Mouse (Mus musculus): ENCODE measurements around the gene Mvb12a.

Mvb12a gene

DNA sequence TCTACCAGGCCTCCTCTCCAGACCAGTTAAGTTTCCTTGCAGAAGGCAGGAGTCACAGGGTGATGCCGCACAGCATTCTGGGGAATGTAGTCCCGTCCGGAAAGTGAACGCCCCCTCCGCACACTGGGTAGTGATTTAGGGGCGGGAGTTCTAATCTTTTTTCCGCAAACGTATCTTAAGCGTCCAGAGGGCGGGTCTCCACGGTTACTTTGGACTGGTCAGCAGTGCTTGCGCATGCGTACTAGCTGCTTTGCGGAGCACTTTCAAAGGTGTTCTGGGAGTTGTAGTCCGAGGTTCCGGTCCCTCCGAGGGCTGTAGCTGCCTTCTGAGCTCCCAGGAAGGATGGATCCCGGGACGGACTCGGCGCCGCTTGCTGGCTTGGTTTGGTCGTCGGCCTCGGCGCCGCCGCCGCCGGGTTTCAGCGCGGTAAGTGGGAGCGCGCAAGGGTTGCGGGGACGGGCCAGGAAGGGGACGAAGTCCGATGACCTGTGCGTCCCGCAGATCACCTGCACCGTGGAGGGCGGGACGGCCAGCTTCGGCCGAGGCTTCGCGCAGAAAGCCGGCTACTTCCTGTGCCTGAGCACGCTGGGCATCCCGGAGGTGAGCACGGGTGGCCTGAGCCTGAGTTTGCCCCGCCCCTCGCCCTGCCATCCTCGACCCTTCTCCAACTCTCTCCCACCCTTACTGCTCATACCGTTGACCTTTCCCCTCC is at the start of gene Mvb12a:
TSS of gene Mvb12a (plus strand) at position 291 of the 712 bp plus-strand sequence.
- Histone ChIP-seq H3K9me3 (ENCODE audit: low read length) (no peaks in the 10 kb centered on the region), H3K4me3 (replicated peaks; ENCODE audit: low read length) (peak within 1 kb of the TSS; percentile 97), H3K36me3 (ENCODE audit: insufficient read depth, low read length) (peaks cover 30% of the 10 kb centered on the region), H3K4me1 (replicated peaks; ENCODE audit: low read depth, low read length) (peaks cover 29% of the 10 kb centered on the region), H3K27me3 (ENCODE audit: insufficient read depth, low read length) (peaks cover 28% of the 10 kb centered on the region)
- no peak for TF ChIP-seq CTCF (conservative IDR thresholded peaks at IDR 0.05; ENCODE audit: low read length)
- TF ChIP-seq POU5F1 (IDR thresholded peaks at IDR 0.05; ENCODE audit: borderline replicate concordance, low read length) = no peak
- TF ChIP-seq NANOG (IDR thresholded peaks at IDR 0.05; ENCODE audit: borderline replicate concordance, low read length) = no peak; the same call in 1 of the 2 replicates

- Histone ChIP-seq H3K27me3 (ENCODE audit: insufficient read depth, low read length) (no peaks in the 10 kb centered on the region), H3K36me3 (ENCODE audit: insufficient read depth, low read length) (peaks cover 60% of the 10 kb centered on the region), H3K4me3 (replicated peaks; ENCODE audit: low read length) (peak overlapping the region; percentile 23; the same call in 1 of the 2 replicates), H3K9me3 (ENCODE audit: low read length) (no peaks in the 10 kb centered on the region), H3K4me1 (replicated peaks; ENCODE audit: low read depth, low read length) (peaks cover 82% of the 10 kb centered on the region)
- no peak for TF ChIP-seq NANOG (IDR thresholded peaks at IDR 0.05; ENCODE audit: borderline replicate concordance, low read length)
- peak; percentile 52 for TF ChIP-seq CTCF (conservative IDR thresholded peaks at IDR 0.05; ENCODE audit: low read length)
- no peak for TF ChIP-seq POU5F1 (IDR thresholded peaks at IDR 0.05; ENCODE audit: borderline replicate concordance, low read length)
Measured at GRCm38 (mm10) chr8:71495039-71495438, 47.7 kb upstream of the Mvb12a start.

- H3K9me3 ChIP-seq (ENCODE audit: low read length) = no peaks in the 10 kb centered on the region
- TF ChIP-seq CTCF (conservative IDR thresholded peaks at IDR 0.05; ENCODE audit: low read length) = no peak
- TF ChIP-seq POU5F1 (IDR thresholded peaks at IDR 0.05; ENCODE audit: borderline replicate concordance, low read length) = no peak
- no peak for TF ChIP-seq NANOG (IDR thresholded peaks at IDR 0.05; ENCODE audit: borderline replicate concordance, low read length)
- peaks cover 53% of the 10 kb centered on the region for H3K36me3 ChIP-seq (ENCODE audit: insufficient read depth, low read length)
- H3K4me3 ChIP-seq (replicated peaks; ENCODE audit: low read length) = no peak overlapping the region
- H3K27me3 ChIP-seq (ENCODE audit: insufficient read depth, low read length) = no peaks in the 10 kb centered on the region
- peaks cover 82% of the 10 kb centered on the region for H3K4me1 ChIP-seq (replicated peaks; ENCODE audit: low read depth, low read length)
Measured at GRCm38 (mm10) chr8:71495811-71496210, 46.9 kb upstream of the Mvb12a start.

GRCm38 (mm10) chr8:71496481-71496880 is 46.2 kb upstream of the Mvb12a start:
- H3K27me3 ChIP-seq (ENCODE audit: insufficient read depth, low read length) = no peaks in the 10 kb centered on the region
- H3K36me3 ChIP-seq (ENCODE audit: insufficient read depth, low read length) = peaks cover 46% of the 10 kb centered on the region
- no peak for TF ChIP-seq POU5F1 (IDR thresholded peaks at IDR 0.05; ENCODE audit: borderline replicate concordance, low read length)
- TF ChIP-seq NANOG (IDR thresholded peaks at IDR 0.05; ENCODE audit: borderline replicate concordance, low read length) = no peak
- TF ChIP-seq CTCF (conservative IDR thresholded peaks at IDR 0.05; ENCODE audit: low read length) = no peak
- 0 out of 2 replicates have a peak overlapping the region, but pooled peaks have one; percentile 7 for H3K4me3 ChIP-seq (replicated peaks; ENCODE audit: low read length)
- no peaks in the 10 kb centered on the region for H3K9me3 ChIP-seq (ENCODE audit: low read length)
- H3K4me1 ChIP-seq (replicated peaks; ENCODE audit: low read depth, low read length) = peaks cover 78% of the 10 kb centered on the region

DNA sequence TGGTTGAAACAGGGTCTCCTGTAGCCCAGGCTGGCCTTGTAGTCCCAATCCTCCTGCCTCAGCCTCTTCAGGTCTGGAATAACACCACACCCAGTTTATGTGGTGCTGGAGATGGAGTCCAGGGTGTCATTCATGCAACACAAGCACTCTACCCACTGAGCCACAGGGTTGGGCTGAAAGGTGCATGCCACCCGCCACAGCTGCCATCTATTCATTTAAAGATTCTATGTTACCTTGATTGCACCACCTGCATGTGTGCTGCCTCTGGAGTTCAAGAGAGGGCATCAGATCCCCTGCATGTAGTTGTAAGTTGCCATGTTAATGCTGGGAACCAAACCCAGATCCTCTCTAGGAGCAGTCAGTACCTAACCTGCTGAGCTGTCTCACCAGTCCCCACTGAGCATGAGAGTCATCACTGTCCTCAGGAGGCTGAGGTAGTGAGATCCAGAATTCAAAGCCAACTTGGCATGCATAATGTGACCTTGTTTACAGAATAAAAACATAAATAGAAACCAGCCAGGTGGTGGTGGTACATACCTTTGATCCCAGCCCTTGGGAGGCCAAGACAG is 45.6 kb upstream of the Mvb12a start:
- no peaks in the 10 kb centered on the region for H3K27me3 ChIP-seq (ENCODE audit: insufficient read depth, low read length)
- H3K4me1 ChIP-seq (replicated peaks; ENCODE audit: low read depth, low read length) = peaks cover 72% of the 10 kb centered on the region
- H3K9me3 ChIP-seq (ENCODE audit: low read length) = no peaks in the 10 kb centered on the region
- no peak for TF ChIP-seq CTCF (conservative IDR thresholded peaks at IDR 0.05; ENCODE audit: low read length)
- TF ChIP-seq NANOG (IDR thresholded peaks at IDR 0.05; ENCODE audit: borderline replicate concordance, low read length) = no peak
- no peak for TF ChIP-seq POU5F1 (IDR thresholded peaks at IDR 0.05; ENCODE audit: borderline replicate concordance, low read length)
- H3K36me3 ChIP-seq (ENCODE audit: insufficient read depth, low read length) = peaks cover 39% of the 10 kb centered on the region
- H3K4me3 ChIP-seq (replicated peaks; ENCODE audit: low read length) = peak overlapping the region; percentile 7; the same call in 1 of the 2 replicates

DNA sequence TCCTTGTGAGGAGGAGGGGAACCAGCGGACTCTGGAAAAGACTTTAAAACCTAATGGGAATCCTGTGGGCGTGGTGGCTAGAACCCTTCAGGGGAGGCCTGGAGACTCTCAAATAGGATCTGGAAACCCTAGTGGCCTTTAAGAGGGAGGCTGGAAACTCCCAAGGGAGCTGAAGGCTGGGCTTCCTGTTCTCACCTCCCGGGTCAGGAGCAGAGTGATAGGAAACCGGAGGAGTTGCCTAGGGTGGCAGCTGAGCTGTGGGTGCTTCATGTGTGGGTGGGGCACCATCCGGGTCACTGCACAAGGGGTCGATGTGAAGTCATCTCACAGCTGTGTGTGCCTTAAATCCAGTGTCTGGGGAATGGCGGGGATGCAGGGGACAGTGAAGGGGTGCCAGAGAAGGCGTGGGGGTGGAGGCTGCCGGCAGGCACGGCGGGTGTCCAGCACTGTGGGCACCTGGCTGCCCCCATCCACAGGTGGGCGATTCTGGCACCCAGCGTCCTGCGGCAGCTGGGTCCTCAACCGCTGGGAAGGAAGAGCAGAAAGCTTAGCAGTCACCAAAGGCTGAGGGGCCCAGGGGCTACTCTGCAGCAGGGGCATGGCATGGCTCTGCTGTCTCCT is 44.7 kb upstream of the Mvb12a start:
- Histone ChIP-seq H3K4me3 (replicated peaks; ENCODE audit: low read length) (peak overlapping the region; percentile 66), H3K4me1 (replicated peaks; ENCODE audit: low read depth, low read length) (peaks cover 65% of the 10 kb centered on the region), H3K27me3 (ENCODE audit: insufficient read depth, low read length) (no peaks in the 10 kb centered on the region), H3K36me3 (ENCODE audit: insufficient read depth, low read length) (peaks cover 31% of the 10 kb centered on the region), H3K9me3 (ENCODE audit: low read length) (no peaks in the 10 kb centered on the region)
- no peak for TF ChIP-seq CTCF (conservative IDR thresholded peaks at IDR 0.05; ENCODE audit: low read length)
- no peak for TF ChIP-seq POU5F1 (IDR thresholded peaks at IDR 0.05; ENCODE audit: borderline replicate concordance, low read length)
- TF ChIP-seq NANOG (IDR thresholded peaks at IDR 0.05; ENCODE audit: borderline replicate concordance, low read length) = no peak

DNA sequence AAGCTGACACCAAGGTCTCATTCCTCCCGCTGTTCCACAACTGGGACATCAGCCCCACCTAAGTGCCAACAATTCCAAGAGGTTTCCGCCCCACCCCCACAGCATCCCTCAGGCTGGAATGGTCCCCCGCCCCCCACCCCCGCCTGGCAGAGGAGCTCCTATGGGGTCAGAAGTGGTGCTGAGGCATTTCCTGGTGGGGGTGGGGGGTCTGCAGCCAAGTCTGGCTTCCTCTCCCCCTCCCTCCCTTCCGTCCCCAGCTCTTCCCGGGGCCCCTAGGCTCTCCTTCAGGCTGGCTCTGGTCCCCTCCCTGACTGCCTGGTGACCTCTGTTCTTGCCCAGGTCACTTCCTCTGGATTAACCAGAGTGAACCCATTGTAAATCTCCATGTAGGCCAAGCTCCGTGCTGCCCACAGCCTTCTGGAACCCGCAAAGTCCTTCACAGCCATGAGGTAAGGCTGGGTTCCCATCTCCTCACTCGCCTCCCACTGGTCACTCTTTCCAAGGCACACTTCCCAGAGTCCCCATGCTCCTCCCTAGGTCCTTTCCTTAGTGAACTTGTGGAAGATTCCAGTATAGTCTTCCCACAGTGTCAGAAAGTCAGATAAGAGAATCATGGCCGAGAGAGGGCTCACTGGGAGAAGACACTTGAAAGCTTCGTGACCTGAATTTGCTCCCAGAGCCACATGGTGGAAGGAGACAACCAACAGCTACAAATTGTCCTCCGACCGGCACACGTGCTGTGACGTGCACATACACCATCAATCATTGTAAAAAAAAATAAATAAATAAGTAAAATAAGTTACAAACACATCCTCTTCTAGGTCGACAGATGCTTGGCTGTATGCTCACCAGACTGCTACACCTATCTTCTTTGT is 43.7 kb upstream of the Mvb12a start:
- Histone ChIP-seq H3K27me3 (ENCODE audit: insufficient read depth, low read length) (no peaks in the 10 kb centered on the region), H3K4me3 (replicated peaks; ENCODE audit: low read length) (peak overlapping the region; percentile 66), H3K36me3 (ENCODE audit: insufficient read depth, low read length) (peaks cover 23% of the 10 kb centered on the region), H3K4me1 (replicated peaks; ENCODE audit: low read depth, low read length) (peaks cover 62% of the 10 kb centered on the region), H3K9me3 (ENCODE audit: low read length) (no peaks in the 10 kb centered on the region)
- TF ChIP-seq POU5F1 (IDR thresholded peaks at IDR 0.05; ENCODE audit: borderline replicate concordance, low read length) (no peak), NANOG (IDR thresholded peaks at IDR 0.05; ENCODE audit: borderline replicate concordance, low read length) (no peak), CTCF (conservative IDR thresholded peaks at IDR 0.05; ENCODE audit: low read length) (no peak)

All from E14TG2a.4 (cell line).